Mouse (Mus musculus): ENCODE measurements at regions not wholly inside any gene's neighbourhood (a gene's known extent, or its start where the extent isn't known, plus 50 kb on each side); places are given as distances from the start of the nearest gene placed in this dataset.
A peak's percentile ranks its signal among the peaks of the same experiment; 100 is the strongest.

- no peak for DNase-seq (ENCODE audit: low read depth)
Measured at GRCm38 (mm10) chr15:36945309-36945708, 62.3 kb downstream of the Zfp706 start.

- no peak for DNase-seq (ENCODE audit: low read depth)
Measured at GRCm38 (mm10) chr15:36944556-36945171, 62.9 kb downstream of the Zfp706 start.

- no peak for DNase-seq (ENCODE audit: low read depth)
Measured at GRCm38 (mm10) chr15:36943492-36944112, 64.0 kb downstream of the Zfp706 start.

- no peak for DNase-seq (ENCODE audit: low read depth)
Measured at GRCm38 (mm10) chr15:36942261-36942660, 65.3 kb downstream of the Zfp706 start.

GRCm38 (mm10) chr15:36941741-36942140 is 65.8 kb downstream of the Zfp706 start:
- DNase-seq (ENCODE audit: low read depth) = no peak

GRCm38 (mm10) chr15:36939608-36940007 is 68.0 kb downstream of the Zfp706 start:
- DNase-seq (ENCODE audit: low read depth) = no peak

- no peak for DNase-seq (ENCODE audit: low read depth)
Measured at GRCm38 (mm10) chr15:36939153-36939552, 68.4 kb downstream of the Zfp706 start.

GRCm38 (mm10) chr15:36938511-36939150 is 68.9 kb downstream of the Zfp706 start:
- DNase-seq (ENCODE audit: low read depth) = no peak

GRCm38 (mm10) chr15:36937757-36938498 is 69.6 kb downstream of the Zfp706 start:
- DNase-seq (ENCODE audit: low read depth) = no peak

GRCm38 (mm10) chr15:36937067-36937657 is 70.4 kb downstream of the Zfp706 start:
- DNase-seq (ENCODE audit: low read depth) = peak; percentile 70

- DNase-seq (ENCODE audit: low read depth) = no peak
Measured at GRCm38 (mm10) chr15:36934801-36935200, 72.8 kb downstream of the Zfp706 start.

GRCm38 (mm10) chr15:36933581-36933991 is 74.0 kb downstream of the Zfp706 start:
- DNase-seq (ENCODE audit: low read depth) = no peak

- peak; percentile 63 for DNase-seq (ENCODE audit: low read depth)
Measured at GRCm38 (mm10) chr15:36931460-36931859, 76.1 kb downstream of the Zfp706 start.

- DNase-seq (ENCODE audit: low read depth) = no peak
Measured at GRCm38 (mm10) chr15:36930433-36930832, 77.1 kb downstream of the Zfp706 start.

- DNase-seq (ENCODE audit: low read depth) = no peak
Measured at GRCm38 (mm10) chr15:36929786-36930185, 77.8 kb downstream of the Zfp706 start.

GRCm38 (mm10) chr15:36929088-36929487 is 78.5 kb downstream of the Zfp706 start:
- DNase-seq (ENCODE audit: low read depth) = no peak

- no peak for DNase-seq (ENCODE audit: low read depth)
Measured at GRCm38 (mm10) chr15:36928678-36929077, 78.9 kb downstream of the Zfp706 start.

GRCm38 (mm10) chr15:36927436-36927835 is 80.1 kb downstream of the Zfp706 start:
- DNase-seq (ENCODE audit: low read depth) = no peak

GRCm38 (mm10) chr15:36924171-36924570 is 83.4 kb downstream of the Zfp706 start:
- no peak for DNase-seq (ENCODE audit: low read depth)

GRCm38 (mm10) chr15:36921384-36921783 is 86.2 kb downstream of the Zfp706 start:
- DNase-seq (ENCODE audit: low read depth) = peak; percentile 55

GRCm38 (mm10) chr15:36920886-36921285 is 86.7 kb downstream of the Zfp706 start:
- peak; percentile 38 for DNase-seq (ENCODE audit: low read depth)

- no peak for DNase-seq (ENCODE audit: low read depth)
Measured at GRCm38 (mm10) chr15:36919704-36920103, 87.9 kb downstream of the Zfp706 start.

Measured in 416B (cell line).